Mouse (Mus musculus): ENCODE measurements around the gene Usp20. TPM values are rescaled to one million over a fixed set of nuclear protein-coding genes. Genes with fewer than 3 reads are reported as not detected.
A peak's percentile ranks its signal among the peaks of the same experiment; 100 is the strongest.

The Usp20 gene
- polyA plus RNA-seq, 1 experiment from 2014 or later: 14.8 TPM

DNA sequence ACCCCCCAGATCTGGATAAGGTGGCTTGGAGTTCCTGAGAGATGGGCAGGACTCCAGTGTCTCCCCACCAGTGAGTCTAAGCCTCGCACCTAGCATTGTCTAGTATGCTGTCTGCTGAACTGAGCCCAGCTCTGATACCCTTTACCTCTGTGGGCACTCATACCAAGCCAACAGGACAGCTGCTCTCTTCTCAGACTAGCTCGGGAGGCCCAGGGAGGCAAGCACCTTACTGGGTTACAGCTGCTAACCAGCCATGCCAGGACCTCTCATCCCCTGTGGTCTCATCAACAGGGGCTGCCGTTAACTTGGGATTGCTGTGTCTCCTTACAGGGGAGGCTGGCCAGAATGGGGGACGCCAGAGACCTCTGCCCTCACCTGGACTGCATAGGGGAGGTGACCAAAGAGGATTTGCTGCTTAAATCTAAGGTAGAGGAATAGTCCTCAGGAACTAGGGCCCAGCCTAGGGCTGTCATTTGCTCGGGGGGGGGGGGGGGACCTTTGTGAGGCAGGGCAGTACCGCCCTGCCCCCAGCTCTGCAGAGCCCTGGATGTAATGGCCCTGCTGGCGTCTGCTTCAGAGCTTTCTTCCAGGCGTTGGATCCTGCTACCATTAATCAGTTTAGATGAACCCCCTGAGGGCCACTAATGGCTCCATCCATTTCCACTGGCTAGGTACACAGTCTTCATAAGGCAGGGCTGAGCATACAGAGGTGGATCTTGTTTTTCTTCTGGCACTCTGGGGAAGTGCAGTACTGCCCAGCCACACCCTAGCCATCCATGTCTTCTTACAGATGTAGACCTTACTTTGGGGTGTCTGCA is 16.6 kb downstream of the Usp20 start:
- DNase-seq (ENCODE audit: low spot score) (peak; percentile 5), ATAC-seq (ENCODE audit: low FRiP score) (no peak)
- no peaks in the 10 kb centered on the region for H3K9me3 ChIP-seq (ENCODE audit: control insufficient read depth, low read length)
- no peak overlapping the region for H3K4me2 ChIP-seq (replicated peaks; ENCODE audit: low read depth, low read length)
- no peak overlapping the region for H3K9ac ChIP-seq (ENCODE audit: low read depth, low read length)
- no peak overlapping the region for H3K4me3 ChIP-seq (ENCODE audit: low read depth, low read length)
- H3K27ac ChIP-seq (ENCODE audit: low read depth, low read length): 0 out of 2 replicates have a peak overlapping the region, but pooled peaks have one; percentile 42
- H3K27me3 ChIP-seq (ENCODE audit: control insufficient read depth, insufficient read depth, low read length): no peaks in the 10 kb centered on the region; the same call in 1 of the 2 replicates
- WGBS: 73% methylated on average over 7 of the region's 8 CpGs
- no peaks in the 10 kb centered on the region for H3K4me1 ChIP-seq (replicated peaks; ENCODE audit: control insufficient read depth, insufficient read depth, low read length)
- H3K36me3 ChIP-seq (ENCODE audit: control insufficient read depth, insufficient read depth, low read length): no peaks in the 10 kb centered on the region

DNA sequence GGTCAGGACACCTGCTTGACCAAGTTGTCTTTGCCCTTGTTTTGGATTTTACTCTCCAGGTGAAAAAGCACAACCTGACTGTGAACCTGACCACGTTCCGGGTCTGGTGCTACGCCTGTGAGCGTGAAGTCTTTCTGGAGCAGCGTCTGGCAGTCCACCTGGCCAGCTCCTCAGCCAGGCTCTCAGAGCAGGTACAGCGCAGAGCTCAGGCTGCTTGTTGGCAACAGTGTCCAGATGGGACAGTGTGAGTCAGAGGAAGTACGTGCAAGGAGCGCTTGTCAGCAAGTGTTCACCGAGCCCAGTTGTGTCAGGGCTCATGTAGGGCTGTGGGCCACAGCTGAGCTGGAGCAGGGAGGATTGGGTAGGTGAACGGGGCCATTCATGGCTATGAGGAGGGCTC is 20.8 kb downstream of the Usp20 start:
- no peak for DNase-seq (ENCODE audit: low spot score)
- no peak overlapping the region for H3K27ac ChIP-seq (ENCODE audit: low read depth, low read length)
- H3K4me1 ChIP-seq (replicated peaks; ENCODE audit: control insufficient read depth, insufficient read depth, low read length): no peaks in the 10 kb centered on the region
- H3K4me2 ChIP-seq (replicated peaks; ENCODE audit: low read depth, low read length): no peak overlapping the region
- no peak overlapping the region for H3K4me3 ChIP-seq (ENCODE audit: low read depth, low read length)
- no peaks in the 10 kb centered on the region for H3K27me3 ChIP-seq (ENCODE audit: control insufficient read depth, insufficient read depth, low read length)
- H3K9me3 ChIP-seq (ENCODE audit: control insufficient read depth, low read length): no peaks in the 10 kb centered on the region
- no peak overlapping the region for H3K9ac ChIP-seq (ENCODE audit: low read depth, low read length)
- no peak for ATAC-seq (ENCODE audit: low FRiP score)
- no peaks in the 10 kb centered on the region; the same call in 1 of the 2 replicates for H3K36me3 ChIP-seq (ENCODE audit: control insufficient read depth, insufficient read depth, low read length)
- 91% methylated on average over 10 of the region's 10 CpGs for WGBS

- Histone ChIP-seq H3K4me2 (replicated peaks; ENCODE audit: low read depth, low read length) (no peak overlapping the region), H3K9me3 (ENCODE audit: control insufficient read depth, low read length) (no peaks in the 10 kb centered on the region), H3K27me3 (ENCODE audit: control insufficient read depth, insufficient read depth, low read length) (no peaks in the 10 kb centered on the region), H3K4me1 (replicated peaks; ENCODE audit: control insufficient read depth, insufficient read depth, low read length) (no peaks in the 10 kb centered on the region), H3K9ac (ENCODE audit: low read depth, low read length) (no peak overlapping the region), H3K36me3 (ENCODE audit: control insufficient read depth, insufficient read depth, low read length) (no peaks in the 10 kb centered on the region; the same call in 1 of the 2 replicates), H3K27ac (ENCODE audit: low read depth, low read length) (no peak overlapping the region), H3K4me3 (ENCODE audit: low read depth, low read length) (no peak overlapping the region)
- DNase-seq (ENCODE audit: low spot score) (no peak), ATAC-seq (ENCODE audit: low FRiP score) (no peak)
- WGBS: 81% methylated on average over 2 of the region's 2 CpGs
Observed at GRCm38 (mm10) chr2:31005453-31005852, 23.4 kb downstream of the Usp20 start.

GRCm38 (mm10) chr2:31006434-31006833 is 24.4 kb downstream of the Usp20 start:
- Histone ChIP-seq H3K4me1 (replicated peaks; ENCODE audit: control insufficient read depth, insufficient read depth, low read length) (no peaks in the 10 kb centered on the region), H3K9me3 (ENCODE audit: control insufficient read depth, low read length) (no peaks in the 10 kb centered on the region), H3K27me3 (ENCODE audit: control insufficient read depth, insufficient read depth, low read length) (no peaks in the 10 kb centered on the region), H3K4me3 (ENCODE audit: low read depth, low read length) (no peak overlapping the region), H3K36me3 (ENCODE audit: control insufficient read depth, insufficient read depth, low read length) (no peaks in the 10 kb centered on the region; the same call in 1 of the 2 replicates), H3K9ac (ENCODE audit: low read depth, low read length) (no peak overlapping the region), H3K4me2 (replicated peaks; ENCODE audit: low read depth, low read length) (no peak overlapping the region), H3K27ac (ENCODE audit: low read depth, low read length) (no peak overlapping the region)
- 89% methylated on average over 5 of the region's 5 CpGs for WGBS
- DNase-seq (ENCODE audit: low spot score): no peak
- ATAC-seq (ENCODE audit: low FRiP score): no peak

GRCm38 (mm10) chr2:31007208-31007607 is 25.1 kb downstream of the Usp20 start:
- no peak overlapping the region for H3K4me3 ChIP-seq (ENCODE audit: low read depth, low read length)
- ATAC-seq (ENCODE audit: low FRiP score) (no peak), DNase-seq (ENCODE audit: low spot score) (no peak)
- no peaks in the 10 kb centered on the region for H3K27me3 ChIP-seq (ENCODE audit: control insufficient read depth, insufficient read depth, low read length)
- no peak overlapping the region for H3K9ac ChIP-seq (ENCODE audit: low read depth, low read length)
- H3K9me3 ChIP-seq (ENCODE audit: control insufficient read depth, low read length): no peaks in the 10 kb centered on the region
- no peak overlapping the region for H3K27ac ChIP-seq (ENCODE audit: low read depth, low read length)
- H3K4me1 ChIP-seq (replicated peaks; ENCODE audit: control insufficient read depth, insufficient read depth, low read length): no peaks in the 10 kb centered on the region
- no peaks in the 10 kb centered on the region; the same call in 1 of the 2 replicates for H3K36me3 ChIP-seq (ENCODE audit: control insufficient read depth, insufficient read depth, low read length)
- WGBS: 89% methylated on average over 5 of the region's 5 CpGs
- no peak overlapping the region for H3K4me2 ChIP-seq (replicated peaks; ENCODE audit: low read depth, low read length)

DNA sequence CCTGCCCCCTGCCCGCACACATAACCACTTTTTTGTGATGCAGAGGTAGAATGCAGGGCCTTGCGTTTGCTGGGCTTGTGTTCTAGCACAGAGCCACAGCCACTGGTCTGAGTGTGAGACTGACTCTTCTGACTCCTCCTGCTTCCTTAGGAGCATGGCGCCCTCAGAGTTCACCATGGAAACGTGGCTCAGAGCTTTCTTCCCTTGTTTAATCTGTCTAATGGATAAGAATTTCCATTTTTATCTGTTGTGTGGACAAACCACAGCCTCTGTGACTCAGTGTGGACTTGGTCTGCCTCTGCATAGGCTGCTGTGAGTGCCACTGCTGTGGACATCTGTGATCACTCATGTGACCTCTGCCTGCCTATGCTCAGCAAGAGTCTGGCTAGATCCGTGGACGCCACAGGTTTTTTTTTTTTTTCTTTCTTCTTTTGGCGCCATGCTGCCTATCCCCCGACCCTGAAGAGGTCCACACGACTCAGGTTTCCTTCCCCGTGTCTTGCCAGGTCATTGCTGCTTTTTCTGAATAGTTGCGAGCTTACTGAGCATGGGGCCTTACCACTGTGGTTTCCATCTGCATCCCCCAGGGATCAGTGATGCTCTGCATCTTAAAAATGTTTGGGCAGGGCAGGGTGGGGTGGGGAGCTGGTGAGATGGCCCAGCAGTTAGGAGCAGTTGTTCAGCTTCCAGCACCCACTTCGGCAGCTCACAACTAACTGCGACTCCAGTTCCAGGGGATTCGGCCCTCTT is 31.5 kb downstream of the Usp20 start:
- H3K27ac ChIP-seq (ENCODE audit: low read depth, low read length): no peak overlapping the region
- DNase-seq (ENCODE audit: low spot score) (no peak), ATAC-seq (ENCODE audit: low FRiP score) (no peak)
- H3K4me1 ChIP-seq (replicated peaks; ENCODE audit: control insufficient read depth, insufficient read depth, low read length): no peaks in the 10 kb centered on the region
- H3K9ac ChIP-seq (ENCODE audit: low read depth, low read length): no peak overlapping the region
- no peaks in the 10 kb centered on the region for H3K27me3 ChIP-seq (ENCODE audit: control insufficient read depth, insufficient read depth, low read length)
- H3K9me3 ChIP-seq (ENCODE audit: control insufficient read depth, low read length): no peaks in the 10 kb centered on the region
- 76% methylated on average over 14 of the region's 14 CpGs for WGBS
- H3K4me3 ChIP-seq (ENCODE audit: low read depth, low read length): no peak overlapping the region
- H3K4me2 ChIP-seq (replicated peaks; ENCODE audit: low read depth, low read length): no peak overlapping the region
- 0 out of 2 replicates have a peak, but pooled peaks cover 2% of the 10 kb centered on the region for H3K36me3 ChIP-seq (ENCODE audit: control insufficient read depth, insufficient read depth, low read length)

DNA sequence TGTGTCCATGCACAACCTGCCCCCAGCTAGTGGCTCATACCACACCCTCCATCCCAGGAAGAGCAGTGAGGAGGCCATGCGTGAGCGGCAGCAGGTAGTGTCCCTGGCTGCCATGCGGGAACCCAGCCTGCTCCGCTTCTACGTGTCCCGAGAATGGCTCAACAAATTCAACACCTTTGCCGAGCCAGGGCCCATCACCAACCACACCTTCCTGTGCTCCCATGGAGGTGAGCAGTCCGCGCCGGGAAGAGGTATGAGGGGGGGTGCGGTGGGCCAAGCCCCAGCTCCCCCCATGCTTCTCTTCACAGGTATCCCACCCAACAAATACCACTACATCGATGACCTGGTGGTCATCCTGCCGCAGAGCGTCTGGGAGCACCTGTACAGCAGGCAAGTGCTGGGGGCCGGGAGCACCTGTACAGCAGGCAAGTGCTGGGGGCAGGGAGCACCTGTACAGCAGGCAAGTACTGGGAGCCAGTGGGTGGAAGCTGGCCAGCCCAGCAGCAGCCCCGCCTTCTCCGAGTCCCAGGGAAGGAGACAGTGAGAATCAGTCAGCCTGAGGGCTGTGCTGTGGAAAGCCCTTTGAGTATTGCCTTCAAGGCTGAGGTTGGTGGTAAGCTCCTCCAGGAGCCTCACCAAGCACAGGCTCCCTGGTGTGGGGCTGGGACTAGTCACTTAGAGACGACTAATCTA is 35.7 kb downstream of the Usp20 start:
- H3K4me1 ChIP-seq (replicated peaks; ENCODE audit: control insufficient read depth, insufficient read depth, low read length): no peaks in the 10 kb centered on the region
- H3K27ac ChIP-seq (ENCODE audit: low read depth, low read length): no peak overlapping the region
- H3K27me3 ChIP-seq (ENCODE audit: control insufficient read depth, insufficient read depth, low read length): no peaks in the 10 kb centered on the region
- ATAC-seq (ENCODE audit: low FRiP score) (no peak), DNase-seq (ENCODE audit: low spot score) (no peak)
- no peaks in the 10 kb centered on the region for H3K9me3 ChIP-seq (ENCODE audit: control insufficient read depth, low read length)
- 0 out of 2 replicates have a peak, but pooled peaks cover 2% of the 10 kb centered on the region for H3K36me3 ChIP-seq (ENCODE audit: control insufficient read depth, insufficient read depth, low read length)
- WGBS: 92% methylated on average over 18 of the region's 18 CpGs
- H3K9ac ChIP-seq (ENCODE audit: low read depth, low read length): no peak overlapping the region
- H3K4me3 ChIP-seq (ENCODE audit: low read depth, low read length): no peak overlapping the region
- H3K4me2 ChIP-seq (replicated peaks; ENCODE audit: low read depth, low read length): no peak overlapping the region

- WGBS: 87% methylated on average over 8 of the region's 8 CpGs
- DNase-seq (ENCODE audit: low spot score): no peak
- Histone ChIP-seq H3K4me1 (replicated peaks; ENCODE audit: control insufficient read depth, insufficient read depth, low read length) (no peaks in the 10 kb centered on the region), H3K36me3 (ENCODE audit: control insufficient read depth, insufficient read depth, low read length) (0 out of 2 replicates have a peak, but pooled peaks cover 2% of the 10 kb centered on the region), H3K27ac (ENCODE audit: low read depth, low read length) (no peak overlapping the region), H3K27me3 (ENCODE audit: control insufficient read depth, insufficient read depth, low read length) (no peaks in the 10 kb centered on the region), H3K9me3 (ENCODE audit: control insufficient read depth, low read length) (no peaks in the 10 kb centered on the region), H3K4me3 (ENCODE audit: low read depth, low read length) (no peak overlapping the region), H3K4me2 (replicated peaks; ENCODE audit: low read depth, low read length) (no peak overlapping the region), H3K9ac (ENCODE audit: low read depth, low read length) (no peak overlapping the region)
- ATAC-seq (ENCODE audit: low FRiP score): no peak
Observed at GRCm38 (mm10) chr2:31018519-31018918, 36.4 kb downstream of the Usp20 start.

All from hindbrain, embryonic 11.5 days (tissue).